8 mouse cellular contexts compared by ENCODE assay signal in genomic region chr6:13871625-13871958, GRCm38 (mm10). TPM values are rescaled to one million over a fixed set of nuclear protein-coding genes. Genes with fewer than 3 reads are reported as not detected.
DNase-seq lines count a peak whose midpoint lies in the region; ATAC-seq and TF ChIP-seq lines count a peak whose summit lies in the region.

No protein-coding gene starts in this region.

- no peaks in the 10 kb centered on the region for H3K9me3 ChIP-seq in kidney, postnatal 0 days (replicated peaks; ENCODE audit: low read length)
- no peaks in the 10 kb centered on the region for H3K9me3 ChIP-seq in embryonic facial prominence, embryonic 10.5 days
- H3K9me3 ChIP-seq in hindbrain, postnatal 0 days (ENCODE audit: low read length), result no peaks in the 10 kb centered on the region
- no peaks in the 10 kb centered on the region for H3K9me3 ChIP-seq in midbrain, embryonic 15.5 days

- intact Hi-C loops in left cerebral cortex, postnatal 10 days (cut with DNase I), result loop anchor here (2.0 kb wide), 1 partner anchor 33 kb away; the partner anchor contains the start of gene Gpr85

- no peaks in the 10 kb centered on the region for H3K36me3 ChIP-seq in kidney, postnatal 0 days (ENCODE audit: insufficient read depth, low read length)
- peaks cover 12% of the 10 kb centered on the region for H3K36me3 ChIP-seq in embryonic facial prominence, embryonic 10.5 days (replicated peaks)
- H3K36me3 ChIP-seq in hindbrain, postnatal 0 days (ENCODE audit: insufficient read depth, low read length), result no peaks in the 10 kb centered on the region
- no peaks in the 10 kb centered on the region for H3K36me3 ChIP-seq in midbrain, embryonic 15.5 days (replicated peaks)

- 0 out of 2 replicates have a peak, but pooled peaks cover 4% of the 10 kb centered on the region for H3K4me1 ChIP-seq in kidney, postnatal 0 days (replicated peaks; ENCODE audit: insufficient read depth, low read length)
- peaks cover 6% of the 10 kb centered on the region for H3K4me1 ChIP-seq in embryonic facial prominence, embryonic 10.5 days
- no peaks in the 10 kb centered on the region for H3K4me1 ChIP-seq in hindbrain, postnatal 0 days (ENCODE audit: insufficient read depth, low read length)
- peaks cover 6% of the 10 kb centered on the region for H3K4me1 ChIP-seq in midbrain, embryonic 15.5 days

- peak overlapping the region; percentile 59 for H3K4me2 ChIP-seq in kidney, postnatal 0 days (ENCODE audit: low read length)
- H3K4me2 ChIP-seq in hindbrain, postnatal 0 days (ENCODE audit: low read depth, low read length), result peak overlapping the region; percentile 69
- peak overlapping the region; percentile 50 for H3K4me2 ChIP-seq in midbrain, embryonic 15.5 days

- H3K4me3 ChIP-seq in kidney, postnatal 0 days (replicated peaks; ENCODE audit: low read depth, low read length), result peak overlapping the region; percentile 53
- peak overlapping the region; percentile 66 for H3K4me3 ChIP-seq in embryonic facial prominence, embryonic 10.5 days
- H3K4me3 ChIP-seq in hindbrain, postnatal 0 days (ENCODE audit: low read length), result peak overlapping the region; percentile 71
- H3K4me3 ChIP-seq in midbrain, embryonic 15.5 days, result peak overlapping the region; percentile 57

- WGBS in kidney, postnatal 0 days, result 2% methylated on average over 7 of the region's 7 CpGs
- WGBS in embryonic facial prominence, embryonic 10.5 days, result 4% methylated on average over 7 of the region's 7 CpGs
- under 1% methylated on average over 7 of the region's 7 CpGs for WGBS in hindbrain, postnatal 0 days
- WGBS in midbrain, embryonic 15.5 days, result 2% methylated on average over 7 of the region's 7 CpGs

- H3K9ac ChIP-seq in kidney, postnatal 0 days (ENCODE audit: low read depth, low read length), result peak overlapping the region; percentile 67; the same call in 1 of the 2 replicates
- H3K9ac ChIP-seq in hindbrain, postnatal 0 days (replicated peaks; ENCODE audit: low read length), result peak overlapping the region; percentile 76
- peak overlapping the region; percentile 59 for H3K9ac ChIP-seq in midbrain, embryonic 15.5 days

- TF ChIP-seq CTCF in kidney, postnatal 0 days (IDR thresholded peaks at IDR 0.05; ENCODE audit: low read depth), result no peak
- TF ChIP-seq CTCF in hindbrain, postnatal 0 days (IDR thresholded peaks at IDR 0.05; ENCODE audit: low read depth), result no peak

- peak; percentile 66 for ATAC-seq in kidney, postnatal 0 days (replicated peaks; ENCODE audit: low FRiP score, low read depth)
- peak; percentile 85 for ATAC-seq in hindbrain, postnatal 0 days
- ATAC-seq in midbrain, embryonic 15.5 days (replicated peaks), result peak; percentile 81

- H3K27me3 ChIP-seq in kidney, postnatal 0 days (ENCODE audit: insufficient read depth, low read length), result no peaks in the 10 kb centered on the region
- H3K27me3 ChIP-seq in embryonic facial prominence, embryonic 10.5 days (replicated peaks; ENCODE audit: low read depth, poor library complexity, severe bottlenecking), result no peaks in the 10 kb centered on the region
- H3K27me3 ChIP-seq in hindbrain, postnatal 0 days (ENCODE audit: insufficient read depth, low read length), result no peaks in the 10 kb centered on the region
- H3K27me3 ChIP-seq in midbrain, embryonic 15.5 days (replicated peaks), result no peaks in the 10 kb centered on the region

- peak overlapping the region; percentile 73 for H3K27ac ChIP-seq in kidney, postnatal 0 days
- H3K27ac ChIP-seq in embryonic facial prominence, embryonic 10.5 days (replicated peaks), result peak overlapping the region; percentile 87
- peak overlapping the region; percentile 78 for H3K27ac ChIP-seq in hindbrain, postnatal 0 days
- peak overlapping the region; percentile 67 for H3K27ac ChIP-seq in midbrain, embryonic 15.5 days

- DNase-seq in kidney, postnatal 0 days (ENCODE audit: low spot score), result no peak
- DNase-seq in kidney, postnatal 25 days, result no peak
- DNase-seq in embryonic facial prominence, embryonic 10.5 days (ENCODE audit: low spot score), result no peak
- no peak for DNase-seq in hindbrain, postnatal 0 days (ENCODE audit: low spot score)
- DNase-seq in embryo, embryonic 10.5 days (ENCODE audit: low spot score), result no peak
- DNase-seq in left cerebral cortex, postnatal 10 days (ENCODE audit: extremely low spot score in 1 of 2, low spot score in 2 of 2), result no peak
- no peak for DNase-seq in embryo, embryonic 9.5 days (ENCODE audit: extremely low spot score)

RNA-seq across cellular contexts. Expression of gene 2610001J05Rik, which starts 0.3 kb away (rescaled TPM):
- 110 and 112 TPM in 2 replicates for polyA plus RNA-seq in kidney, postnatal 0 days (2015; fragmentation: Nextera tagmentation; extraction: Ambion mirVana)
- polyA plus RNA-seq in embryonic facial prominence, embryonic 10.5 days (2016; fragmentation: Nextera tagmentation; extraction: Ambion mirVana), result 86.5 and 90.9 TPM in 2 replicates
- 9.8 and 15.6 TPM in 2 replicates for total RNA-seq in hindbrain, postnatal 0 days (2014; rRNA removed)
- polyA plus RNA-seq in hindbrain, postnatal 0 days (2015; fragmentation: Nextera tagmentation; extraction: Ambion mirVana), result 122 TPM in 2 replicates
- polyA plus RNA-seq in midbrain, embryonic 15.5 days (2015; fragmentation: Nextera tagmentation; extraction: Ambion mirVana), result 82.9 and 92.0 TPM in 2 replicates
- 10 to 100 TPM; 53.4 to 63.5 TPM for total RNA-seq in left cerebral cortex, postnatal 10 days (2021)

RNA-seq across cellular contexts. Expression of gene Gpr85, which starts 31.9 kb away (rescaled TPM):
- 0.66 and 0.75 TPM in 2 replicates for polyA plus RNA-seq in kidney, postnatal 0 days (2015; fragmentation: Nextera tagmentation; extraction: Ambion mirVana)
- polyA plus RNA-seq in embryonic facial prominence, embryonic 10.5 days (2016; fragmentation: Nextera tagmentation; extraction: Ambion mirVana), result 4.0 and 4.4 TPM in 2 replicates
- 77.8 and 84.3 TPM in 2 replicates for total RNA-seq in hindbrain, postnatal 0 days (2014; rRNA removed)
- polyA plus RNA-seq in hindbrain, postnatal 0 days (2015; fragmentation: Nextera tagmentation; extraction: Ambion mirVana), result 87.5 and 89.1 TPM in 2 replicates
- 115 and 116 TPM in 2 replicates for polyA plus RNA-seq in midbrain, embryonic 15.5 days (2015; fragmentation: Nextera tagmentation; extraction: Ambion mirVana)
- total RNA-seq in left cerebral cortex, postnatal 10 days (2021), result 10 to 100 TPM; 76.7 to 80.9 TPM

Comparison
In these comparisons a context has a peak if more than half of its experiments do, and no peak if none do; other contexts are left out.
1. RNA of gene Gpr85, which starts 31.9 kb away (polyA plus RNA-seq): 115 to 116 TPM in midbrain, embryonic 15.5 days and 87.5 to 89.1 TPM in hindbrain, postnatal 0 days; 4.0 to 4.4 TPM in embryonic facial prominence, embryonic 10.5 days and 0.66 to 0.75 TPM in kidney, postnatal 0 days; every median in the first group is over 10 times any median in the second.
2. Peak in every context shown above with its lines, with median percentiles within 50 percentile points of each other: ATAC-seq, H3K27ac ChIP-seq, H3K4me2 ChIP-seq, H3K4me3 ChIP-seq and H3K9ac ChIP-seq.